Comparison of ENCODE assay signal across 8 mouse cellular contexts in the genomic region with DNA sequence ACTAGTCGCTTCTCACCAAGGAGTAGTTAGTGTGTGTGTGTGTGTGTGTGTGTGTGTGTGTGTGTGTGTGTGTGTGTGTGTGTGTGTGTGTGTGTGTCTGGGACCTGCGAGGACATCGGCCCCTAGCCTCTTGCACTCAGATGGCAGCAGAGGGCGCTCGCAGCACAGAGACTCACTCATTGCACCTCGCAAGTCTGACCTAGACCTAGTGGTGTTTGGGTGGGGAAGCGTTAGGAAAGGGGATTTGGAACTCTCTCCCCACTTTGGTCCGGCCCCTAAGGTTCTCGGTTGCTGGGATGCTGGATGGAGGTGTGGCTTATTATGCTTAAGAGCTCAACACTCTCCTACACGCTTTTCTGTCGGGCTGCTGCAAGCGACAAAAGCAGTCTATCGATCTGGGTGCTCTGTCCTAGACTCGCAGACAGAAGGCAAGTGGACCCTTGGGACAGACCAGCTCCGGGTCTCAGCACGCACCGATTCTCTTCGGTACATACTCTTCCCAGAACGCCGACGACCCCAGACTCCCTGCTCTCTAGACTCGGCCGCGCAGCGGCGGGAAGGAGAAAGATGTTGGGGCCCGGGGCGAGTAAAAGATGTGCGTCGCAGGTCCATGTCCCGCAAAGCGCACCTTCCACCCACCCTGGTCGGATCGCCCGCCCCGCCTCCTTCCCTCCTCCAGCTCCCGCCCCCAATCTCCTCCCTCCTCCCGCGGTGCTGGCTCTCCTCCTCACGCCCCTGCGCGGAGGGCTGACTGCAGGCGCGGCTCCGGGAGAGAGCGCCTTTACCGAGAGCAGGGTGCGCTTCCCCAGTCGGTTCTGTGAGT. TPM values are rescaled to one million over a fixed set of nuclear protein-coding genes. Genes with fewer than 3 reads are reported as not detected.
DNase-seq lines count a peak whose midpoint lies in the region; ATAC-seq and TF ChIP-seq lines count a peak whose summit lies in the region.

TSS of gene Adra2b (plus strand) at position 750 of the 823 bp plus-strand sequence.

- under 1% methylated on average over 49 of the region's 49 CpGs for WGBS in intestine, postnatal 0 days
- WGBS in midbrain, embryonic 11.5 days, result 1% methylated on average over 48 of the region's 49 CpGs

- H3K4me1 ChIP-seq in intestine, postnatal 0 days (replicated peaks; ENCODE audit: control insufficient read depth, insufficient read depth, low read length), result no peaks in the 10 kb centered on the region
- peaks cover 7% of the 10 kb centered on the region for H3K4me1 ChIP-seq in midbrain, embryonic 11.5 days (ENCODE audit: control insufficient read depth, insufficient read depth, low read length)

- ATAC-seq in granulocyte monocyte progenitor cell, adult 5-6 weeks (replicated peaks; ENCODE audit: poor library complexity, severe bottlenecking), result peak; percentile 92
- ATAC-seq in intestine, postnatal 0 days, result peak; percentile 67
- peak; percentile 78 for ATAC-seq in midbrain, embryonic 11.5 days (ENCODE audit: low FRiP score)

- no peak within 1 kb of the TSS for H3K27ac ChIP-seq in intestine, postnatal 0 days (ENCODE audit: low read depth, low read length)
- H3K27ac ChIP-seq in midbrain, embryonic 11.5 days (ENCODE audit: low read depth, low read length), result no peak within 1 kb of the TSS

- H3K9ac ChIP-seq in intestine, postnatal 0 days (ENCODE audit: low read depth, low read length), result no peak within 1 kb of the TSS
- H3K9ac ChIP-seq in midbrain, embryonic 11.5 days (ENCODE audit: low read length), result peak within 1 kb of the TSS; percentile 36; the same call in 1 of the 2 replicates

- peak within 1 kb of the TSS; percentile 73 for H3K4me2 ChIP-seq in intestine, postnatal 0 days (replicated peaks; ENCODE audit: low read depth)
- H3K4me2 ChIP-seq in midbrain, embryonic 11.5 days, result peak within 1 kb of the TSS; percentile 58

- peak; percentile 92 for TF ChIP-seq CTCF in intestine, postnatal 0 days (IDR thresholded peaks at IDR 0.05; ENCODE audit: low read depth)

- intact Hi-C loops in left cerebral cortex, postnatal 36 days (cut with DNase I), result loop anchor here (1.0 to 5.0 kb wide), 3 partner anchors 68 to 195 kb away; no protein-coding TSS in a partner anchor

- DNase-seq in adrenal gland, postnatal 10 days, result peak; percentile 91
- DNase-seq in embryo, embryonic 9.5 days (ENCODE audit: extremely low spot score), result peak; percentile 86
- peak; percentile 64 to 79 for DNase-seq in left cerebral cortex, postnatal 36 days (ENCODE audit: low spot score in 2 of 2)
- DNase-seq in midbrain, embryonic 11.5 days (ENCODE audit: low spot score, missing footprints), result peak; percentile 97
- DNase-seq in right cerebral cortex, postnatal 4 days, result peak; percentile 87
- DNase-seq in yolk sac, embryonic 10.5 days (ENCODE audit: low spot score), result peak; percentile 82

- no peaks in the 10 kb centered on the region for H3K9me3 ChIP-seq in intestine, postnatal 0 days (ENCODE audit: control insufficient read depth)
- no peaks in the 10 kb centered on the region for H3K9me3 ChIP-seq in midbrain, embryonic 11.5 days (ENCODE audit: control insufficient read depth, low read length)

- H3K36me3 ChIP-seq in intestine, postnatal 0 days (ENCODE audit: control insufficient read depth, insufficient read depth), result no peaks in the 10 kb centered on the region
- no peaks in the 10 kb centered on the region for H3K36me3 ChIP-seq in midbrain, embryonic 11.5 days (ENCODE audit: control insufficient read depth, insufficient read depth, low read length)

- peak within 1 kb of the TSS; percentile 44 for H3K4me3 ChIP-seq in intestine, postnatal 0 days (ENCODE audit: low read depth, low read length)
- H3K4me3 ChIP-seq in midbrain, embryonic 11.5 days (ENCODE audit: low read depth, low read length), result peak within 1 kb of the TSS; percentile 33

- peaks cover 54% of the 10 kb centered on the region for H3K27me3 ChIP-seq in intestine, postnatal 0 days (replicated peaks; ENCODE audit: control insufficient read depth, insufficient read depth, low read length)
- H3K27me3 ChIP-seq in midbrain, embryonic 11.5 days (ENCODE audit: control insufficient read depth, insufficient read depth, low read length), result peaks cover 40% of the 10 kb centered on the region

RNA-seq across cellular contexts. Expression of gene Adra2b, which starts in this region (rescaled TPM):
- total RNA-seq in adrenal gland, postnatal 10 days (2021), result 1 to 10 TPM; 2.6 to 2.7 TPM
- not detected in 2 replicates for total RNA-seq in granulocyte monocyte progenitor cell, adult 5-6 weeks (2014; fragmentation: Nextera tagmentation)
- not detected in 2 replicates for total RNA-seq in granulocyte monocyte progenitor cell, adult 5-6 weeks (2017)
- polyA plus RNA-seq in intestine, postnatal 0 days (2015; fragmentation: Nextera tagmentation; extraction: Ambion mirVana), result 1.3 and 1.4 TPM in 2 replicates
- under 1 TPM; 0.25 to 0.97 TPM for total RNA-seq in left cerebral cortex, postnatal 36 days (2021)
- polyA plus RNA-seq in midbrain, embryonic 11.5 days (2014; fragmentation: Nextera tagmentation; extraction: Ambion mirVana), result 2.8 and 2.9 TPM in 2 replicates

Comparison
In these comparisons a context has a peak if more than half of its experiments do, and no peak if none do; other contexts are left out.
1. Peak in ATAC-seq in granulocyte monocyte progenitor cell, adult 5-6 weeks; RNA of the gene not detected or under 1 TPM.
2. Peak in DNase-seq in left cerebral cortex, postnatal 36 days; RNA of the gene not detected or under 1 TPM.